Mouse (Mus musculus) R1 (cell line): ENCODE results near the gene Plcl1.

Source experiments
- DNase-seq: peaks from one replicate; pipeline ENCODE4 v3.0.0-alpha.2; 2018; ENCODE audit warnings: low read depth, low spot score

Plcl1 gene

GRCm38 (mm10) chr1:55704707-55705106, 299.0 kb downstream of the Plcl1 start:
- DNase-seq, result no peak

GRCm38 (mm10) chr1:55705173-55705572, 299.5 kb downstream of the Plcl1 start:
- no peak for DNase-seq

- DNase-seq, result no peak
Observed at GRCm38 (mm10) chr1:55705756-55706155, 300.0 kb downstream of the Plcl1 start.

- no peak for DNase-seq
Observed at GRCm38 (mm10) chr1:55706933-55707332, 301.2 kb downstream of the Plcl1 start.

- DNase-seq, result no peak
Observed at GRCm38 (mm10) chr1:55717283-55717803, 311.6 kb downstream of the Plcl1 start.

- DNase-seq, result no peak
Observed at GRCm38 (mm10) chr1:55725428-55725827, 319.7 kb downstream of the Plcl1 start.

- no peak for DNase-seq
Observed at GRCm38 (mm10) chr1:55729332-55729731, 323.6 kb downstream of the Plcl1 start.

- DNase-seq, result no peak
Observed at GRCm38 (mm10) chr1:55732951-55733350, 327.2 kb downstream of the Plcl1 start.

GRCm38 (mm10) chr1:55736054-55736740, 330.5 kb downstream of the Plcl1 start:
- DNase-seq, result peak; percentile 64

GRCm38 (mm10) chr1:55736762-55737288, 331.1 kb downstream of the Plcl1 start:
- DNase-seq, result no peak

GRCm38 (mm10) chr1:55738746-55739365, 333.1 kb downstream of the Plcl1 start:
- DNase-seq, result no peak

- no peak for DNase-seq
Observed at GRCm38 (mm10) chr1:55741885-55742284, 336.2 kb downstream of the Plcl1 start.

GRCm38 (mm10) chr1:55748516-55748915, 342.8 kb downstream of the Plcl1 start:
- no peak for DNase-seq

- no peak for DNase-seq
Observed at GRCm38 (mm10) chr1:55749770-55750169, 344.0 kb downstream of the Plcl1 start.

GRCm38 (mm10) chr1:55755742-55756141, 350.0 kb downstream of the Plcl1 start:
- DNase-seq, result peak; percentile 32

GRCm38 (mm10) chr1:55762284-55762683, 356.6 kb downstream of the Plcl1 start:
- DNase-seq, result no peak

- no peak for DNase-seq
Observed at GRCm38 (mm10) chr1:55763171-55763570, 357.4 kb downstream of the Plcl1 start.

- DNase-seq, result no peak
Observed at GRCm38 (mm10) chr1:55766743-55767142, 361.0 kb downstream of the Plcl1 start.

GRCm38 (mm10) chr1:55770072-55770785, 364.5 kb downstream of the Plcl1 start:
- no peak for DNase-seq

GRCm38 (mm10) chr1:55792817-55793216, 387.1 kb downstream of the Plcl1 start:
- DNase-seq, result no peak
